Mouse (Mus musculus): ENCODE results near the gene Rpl10a.

- TF ChIP-seq POLR2A (IDR thresholded peaks at IDR 0.05; ENCODE audit: borderline replicate concordance, control insufficient read depth, low read depth, low read length) (no peak), CTCF (IDR thresholded peaks at IDR 0.05; ENCODE audit: control insufficient read depth, insufficient read depth, low read length) (no peak)
Measured at GRCm38 (mm10) chr17:28286964-28287363, 41.3 kb upstream of the Rpl10a start.
